Mouse (Mus musculus) E14TG2a.4 (cell line): ENCODE results near the gene Utf1.

Source experiments
- CTCF ChIP-seq: conservative IDR thresholded peaks from 2 replicates; pipeline ENCODE4 v1.5.1; 2014; ENCODE audit warnings: low read length
- NANOG ChIP-seq: IDR thresholded peaks from 2 replicates; pipeline ENCODE4 v1.6.1; 2014; ENCODE audit warnings: borderline replicate concordance, low read length, mixed read lengths
- POU5F1 ChIP-seq: IDR thresholded peaks from 2 replicates; pipeline ENCODE4 v1.6.1; 2014; ENCODE audit warnings: low read length, borderline replicate concordance

GRCm38 (mm10) chr7:139914141-139915047 is 29.2 kb upstream of the Utf1 start:
- TF ChIP-seq CTCF (no peak), POU5F1 (no peak), NANOG (no peak)
